Mouse (Mus musculus) hindbrain, embryonic 16.5 days (tissue): ENCODE measurements around the gene Irf2. TPM values are rescaled to one million over a fixed set of nuclear protein-coding genes. Genes with fewer than 3 reads are reported as not detected.

Experiments used
- ATAC-seq: fragments of 200-750 bp; cut with Nextera tagmentation; 2 replicates; pipeline ENCODE4 v1.8.0; 2017; ENCODE audit warnings: moderate TSS enrichment, moderate library complexity
- H3K27ac ChIP-seq: fragments of 300-500 bp; sonication (generic); 2 replicates; pipeline ENCODE4 v1.5.1; 2014; ENCODE audit warnings: low read depth, mild to moderate bottlenecking, control low read depth, low read length, moderate library complexity
- H3K27me3 ChIP-seq: fragments of 300-500 bp; sonication (generic); replicated peaks from 2 replicates; pipeline ENCODE4 v1.6.1; 2014; ENCODE audit warnings: low read length; ENCODE audit not compliant: control insufficient read depth, insufficient read depth
- H3K36me3 ChIP-seq: fragments of 300-500 bp; sonication (generic); 2 replicates; pipeline ENCODE4 v1.6.1; 2014; ENCODE audit warnings: mild to moderate bottlenecking, low read length, moderate library complexity, mixed read lengths; ENCODE audit not compliant: control insufficient read depth, insufficient read depth
- H3K4me1 ChIP-seq: fragments of 300-500 bp; sonication (generic); 2 replicates; pipeline ENCODE4 v1.6.1; 2014; ENCODE audit warnings: low read depth, low read length; ENCODE audit not compliant: control insufficient read depth, insufficient read depth
- H3K4me2 ChIP-seq: fragments of 300-500 bp; sonication (generic); 2 replicates; pipeline ENCODE4 v1.6.1; 2014; ENCODE audit warnings: mild to moderate bottlenecking, low read length, control low read depth, moderate library complexity
- H3K4me3 ChIP-seq: fragments of 300-500 bp; sonication (generic); 2 replicates; pipeline ENCODE4 v1.5.1; 2014; ENCODE audit warnings: mild to moderate bottlenecking, low read length, control low read depth, moderate library complexity
- H3K9ac ChIP-seq: fragments of 300-500 bp; sonication (generic); 2 replicates; pipeline ENCODE4 v1.6.1; 2014; ENCODE audit warnings: low read depth, mild to moderate bottlenecking, control low read depth, low read length, moderate library complexity
- H3K9me3 ChIP-seq: fragments of 300-500 bp; sonication (generic); 2 replicates; pipeline ENCODE4 v1.6.1; 2014; ENCODE audit warnings: mild to moderate bottlenecking, low read length, moderate library complexity; ENCODE audit not compliant: control insufficient read depth
- WGBS: fragments of 180-500 bp; shearing (Covaris S2); extraction: QIAGEN DNeasy Blood & Tissue Kit; methylation state at CpG from one replicate; pipeline ENCODE4 v1.1.7; 2014; 5-methylcytosine and 5-hydroxymethylcytosine counted together
- polyA plus RNA-seq: library from polyadenylated mRNA; unstranded; fragments of >200 nt; fragmentation: Nextera tagmentation; extraction: Ambion mirVana; gene quantifications from 2 replicates; pipeline ENCODE4 v1.2.1, GENCODE M21; 2015

Gene Irf2
- polyA plus RNA-seq, 1 experiment from 2014 or later: 11.1 TPM

GRCm38 (mm10) chr8:46838052-46838451, 98.5 kb downstream of the Irf2 start:
- Histone ChIP-seq H3K27ac (no peak overlapping the region), H3K27me3 (no peaks in the 10 kb centered on the region), H3K4me3 (no peak overlapping the region), H3K4me1 (no peaks in the 10 kb centered on the region), H3K9me3 (no peaks in the 10 kb centered on the region), H3K4me2 (no peak overlapping the region), H3K36me3 (no peaks in the 10 kb centered on the region), H3K9ac (no peak overlapping the region)
- 82% methylated on average over 5 of the region's 5 CpGs for WGBS
- no peak for ATAC-seq

- Histone ChIP-seq H3K9me3 (no peaks in the 10 kb centered on the region), H3K4me1 (no peaks in the 10 kb centered on the region), H3K27me3 (no peaks in the 10 kb centered on the region), H3K4me2 (no peak overlapping the region), H3K36me3 (no peaks in the 10 kb centered on the region), H3K4me3 (no peak overlapping the region), H3K27ac (no peak overlapping the region), H3K9ac (no peak overlapping the region)
- WGBS: 91% methylated on average over 4 of the region's 4 CpGs
- ATAC-seq: no peak
These were observed 100.9 kb downstream of the Irf2 start for GRCm38 (mm10) chr8:46840390-46840789.

GRCm38 (mm10) chr8:46840791-46841190, 101.3 kb downstream of the Irf2 start:
- Histone ChIP-seq H3K4me3 (no peak overlapping the region), H3K27me3 (no peaks in the 10 kb centered on the region), H3K4me1 (no peaks in the 10 kb centered on the region), H3K9ac (no peak overlapping the region), H3K9me3 (no peaks in the 10 kb centered on the region), H3K27ac (no peak overlapping the region), H3K36me3 (peaks cover 3% of the 10 kb centered on the region; the same call in 1 of the 2 replicates), H3K4me2 (no peak overlapping the region)
- no peak for ATAC-seq
- WGBS: 85% methylated on average over 10 of the region's 10 CpGs

GRCm38 (mm10) chr8:46842676-46843181, 103.2 kb downstream of the Irf2 start:
- Histone ChIP-seq H3K9ac (no peak overlapping the region), H3K9me3 (no peaks in the 10 kb centered on the region), H3K27me3 (no peaks in the 10 kb centered on the region), H3K27ac (no peak overlapping the region), H3K4me1 (no peaks in the 10 kb centered on the region), H3K36me3 (peaks cover 12% of the 10 kb centered on the region; the same call in 1 of the 2 replicates), H3K4me2 (no peak overlapping the region), H3K4me3 (no peak overlapping the region)
- no peak for ATAC-seq
- 66% methylated on average over 5 of the region's 5 CpGs for WGBS

GRCm38 (mm10) chr8:46843855-46844254, 104.3 kb downstream of the Irf2 start:
- no peaks in the 10 kb centered on the region for H3K27me3 ChIP-seq
- H3K4me3 ChIP-seq: no peak overlapping the region
- 90% methylated on average over 4 of the region's 4 CpGs for WGBS
- H3K4me2 ChIP-seq: no peak overlapping the region
- no peak overlapping the region for H3K9ac ChIP-seq
- no peaks in the 10 kb centered on the region for H3K4me1 ChIP-seq
- no peak overlapping the region for H3K27ac ChIP-seq
- ATAC-seq: no peak
- peaks cover 12% of the 10 kb centered on the region; the same call in 1 of the 2 replicates for H3K36me3 ChIP-seq
- no peaks in the 10 kb centered on the region for H3K9me3 ChIP-seq

GRCm38 (mm10) chr8:46844371-46844973, 104.9 kb downstream of the Irf2 start:
- Histone ChIP-seq H3K4me3 (no peak overlapping the region), H3K27me3 (no peaks in the 10 kb centered on the region), H3K36me3 (peaks cover 12% of the 10 kb centered on the region; the same call in 1 of the 2 replicates), H3K27ac (peak overlapping the region; percentile 45; the same call in 1 of the 2 replicates), H3K4me2 (no peak overlapping the region), H3K9ac (no peak overlapping the region), H3K9me3 (no peaks in the 10 kb centered on the region), H3K4me1 (no peaks in the 10 kb centered on the region)
- ATAC-seq: no peak
- WGBS: 87% methylated on average over 3 of the region's 3 CpGs

- WGBS: 81% methylated on average over 7 of the region's 7 CpGs
- no peak overlapping the region for H3K4me2 ChIP-seq
- no peaks in the 10 kb centered on the region for H3K4me1 ChIP-seq
- no peaks in the 10 kb centered on the region for H3K27me3 ChIP-seq
- peaks cover 12% of the 10 kb centered on the region; the same call in 1 of the 2 replicates for H3K36me3 ChIP-seq
- H3K9ac ChIP-seq: no peak overlapping the region
- 0 out of 2 replicates have a peak, but pooled peaks have one; percentile 20 for ATAC-seq
- no peaks in the 10 kb centered on the region for H3K9me3 ChIP-seq
- 0 out of 2 replicates have a peak overlapping the region, but pooled peaks have one; percentile 13 for H3K27ac ChIP-seq
- H3K4me3 ChIP-seq: no peak overlapping the region
These were observed 105.6 kb downstream of the Irf2 start for GRCm38 (mm10) chr8:46844974-46845774.

GRCm38 (mm10) chr8:46845891-46846290, 106.4 kb downstream of the Irf2 start:
- Histone ChIP-seq H3K36me3 (peaks cover 12% of the 10 kb centered on the region; the same call in 1 of the 2 replicates), H3K9me3 (no peaks in the 10 kb centered on the region), H3K27me3 (no peaks in the 10 kb centered on the region), H3K9ac (no peak overlapping the region), H3K4me1 (no peaks in the 10 kb centered on the region), H3K27ac (no peak overlapping the region), H3K4me2 (no peak overlapping the region), H3K4me3 (no peak overlapping the region)
- ATAC-seq: no peak
- 96% methylated on average over 9 of the region's 9 CpGs for WGBS

GRCm38 (mm10) chr8:46846893-46847292, 107.4 kb downstream of the Irf2 start:
- ATAC-seq: no peak
- no peak overlapping the region for H3K4me3 ChIP-seq
- WGBS: 88% methylated on average over 5 of the region's 5 CpGs

More at GRCm38 (mm10) chr8:46846893-46847292, 107.4 kb downstream of the Irf2 start:
- Histone ChIP-seq H3K27ac (no peak overlapping the region), H3K36me3 (peaks cover 12% of the 10 kb centered on the region; the same call in 1 of the 2 replicates), H3K27me3 (no peaks in the 10 kb centered on the region), H3K4me1 (no peaks in the 10 kb centered on the region), H3K9ac (no peak overlapping the region), H3K4me2 (no peak overlapping the region), H3K9me3 (no peaks in the 10 kb centered on the region)
